Comparison of ENCODE assay signal across 13 mouse cellular contexts in the genomic region with DNA sequence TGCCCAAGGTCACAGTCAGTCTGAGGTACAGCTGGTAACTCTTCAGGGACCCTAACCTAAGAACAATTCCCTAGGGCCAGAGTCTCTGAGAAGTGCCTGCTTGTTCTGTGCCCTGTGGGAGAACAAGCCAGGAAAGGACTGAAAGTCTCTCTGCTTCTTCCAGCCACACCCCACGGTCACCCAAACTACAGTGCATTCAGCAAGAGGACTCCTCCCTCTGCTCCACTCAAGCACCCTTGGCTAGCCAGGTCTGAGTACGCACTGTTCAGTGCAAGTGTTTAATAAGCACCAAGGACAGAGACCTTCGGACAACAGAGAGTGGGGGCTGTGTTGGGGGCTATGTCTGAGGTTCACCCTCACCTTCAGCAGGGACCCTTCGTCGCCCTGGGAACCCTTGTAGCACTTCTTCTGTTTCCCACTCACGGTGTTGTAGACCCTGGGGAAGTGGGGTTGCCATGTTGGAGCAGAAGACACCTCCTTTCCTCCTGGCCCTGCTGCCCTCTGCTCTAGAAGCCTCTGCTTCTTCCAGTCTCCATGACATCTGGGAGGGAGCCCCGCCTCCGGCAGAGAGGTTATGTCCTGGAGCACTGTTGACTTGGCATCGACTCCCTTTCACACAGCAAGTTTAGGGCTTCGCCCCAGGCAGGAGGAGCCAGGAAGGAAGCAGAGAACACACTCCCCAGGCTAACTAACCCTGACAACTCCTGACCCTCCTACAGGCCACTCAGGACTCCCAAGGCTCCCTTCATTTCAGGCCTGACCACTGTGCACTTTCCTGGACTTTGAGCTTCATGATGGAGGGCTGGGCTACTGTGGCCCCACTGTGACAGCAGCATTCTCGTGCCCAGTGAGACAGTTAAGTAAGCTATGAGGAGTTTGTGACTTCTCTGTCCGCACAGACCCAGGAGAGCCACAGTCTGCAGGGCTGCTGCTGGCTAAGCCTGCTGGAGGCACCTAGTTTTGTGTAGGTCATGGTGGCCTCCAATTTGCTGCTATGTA. TPM values are rescaled to one million over a fixed set of nuclear protein-coding genes. Genes with fewer than 3 reads are reported as not detected.
DNase-seq lines count a peak whose midpoint lies in the region; ATAC-seq lines count a peak whose summit lies in the region.
"Had no signal": no experiment of that assay in that cellular context is flagged by ENCODE, and none has a peak within 500 bp of the region (broad histone marks: within the 10 kb centered on the region; RNA-seq: fewer than 3 reads in every experiment).

No protein-coding gene starts in this region.

- intact Hi-C loops in heart, postnatal 25 days (cut with DNase I) = no loop called here

- WGBS in intestine, embryonic 16.5 days = 72% methylated on average over 12 of the region's 12 CpGs

- no peaks in the 10 kb centered on the region for H3K27me3 ChIP-seq in intestine, embryonic 16.5 days (replicated peaks; ENCODE audit: control insufficient read depth, insufficient read depth, low read length)
- H3K27me3 ChIP-seq: heart, embryonic 13.5 days; liver, embryonic 12.5 days had no signal

- no peaks in the 10 kb centered on the region for H3K36me3 ChIP-seq in intestine, embryonic 16.5 days (ENCODE audit: control insufficient read depth, insufficient read depth, low read length)

- no peaks in the 10 kb centered on the region; the same call in 1 of the 2 replicates for H3K4me1 ChIP-seq in intestine, embryonic 16.5 days (ENCODE audit: control insufficient read depth, insufficient read depth, low read length)
- H3K4me1 ChIP-seq: heart, embryonic 13.5 days; liver, embryonic 12.5 days had no signal

- 0 out of 2 replicates have a peak overlapping the region, but pooled peaks have one; percentile 10 for H3K9ac ChIP-seq in intestine, embryonic 16.5 days (ENCODE audit: low read depth, low read length)
- H3K9ac ChIP-seq: heart, embryonic 13.5 days; liver, embryonic 12.5 days had no signal

- no peak overlapping the region for H3K27ac ChIP-seq in intestine, embryonic 16.5 days (ENCODE audit: low read length)
- H3K27ac ChIP-seq: heart, embryonic 13.5 days; liver, embryonic 12.5 days had no signal

- DNase-seq in heart, adult 18-20 months = peak; percentile 15 to 54
- no peak for DNase-seq in heart, postnatal 25 days (ENCODE audit: low spot score)
- peak; percentile 59 for DNase-seq in ZHBTc4 (ENCODE audit: low read depth, low spot score)
- DNase-seq in lung, postnatal 25 days (ENCODE audit: low spot score) = peak; percentile 69
- no peak for DNase-seq in retina, embryonic 14.5 days (ENCODE audit: low spot score)
- DNase-seq in left cerebral cortex, adult 8-10 months (ENCODE audit: low spot score in 2 of 2) = no peak
- DNase-seq: cerebellum, adult 8-10 months; spleen, adult 18-20 months had no signal

- H3K4me2 ChIP-seq in intestine, embryonic 16.5 days (ENCODE audit: low read depth, low read length) = no peak overlapping the region
- H3K4me2 ChIP-seq: heart, embryonic 13.5 days; liver, embryonic 12.5 days had no signal

- ATAC-seq in intestine, embryonic 16.5 days = peak; percentile 71
- ATAC-seq in megakaryocyte, adult 5-6 weeks (ENCODE audit: poor library complexity, severe bottlenecking) = no peak
- ATAC-seq: liver, embryonic 12.5 days had no signal

- H3K4me3 ChIP-seq in intestine, embryonic 16.5 days (ENCODE audit: low read length) = no peak overlapping the region
- H3K4me3 ChIP-seq: heart, embryonic 13.5 days; liver, embryonic 12.5 days had no signal

- no peaks in the 10 kb centered on the region for H3K9me3 ChIP-seq in intestine, embryonic 16.5 days (ENCODE audit: control insufficient read depth, low read length)
- H3K9me3 ChIP-seq: heart, embryonic 13.5 days; liver, embryonic 12.5 days had no signal

RNA-seq across cellular contexts. Expression of gene Ovol3, which starts 16.7 kb away (rescaled TPM):
- total RNA-seq in heart, adult 18-20 months (2021) = not detected
- total RNA-seq in heart, postnatal 25 days (2021) = not detected
- not detected in 2 replicates for polyA plus RNA-seq in intestine, embryonic 16.5 days (2015; fragmentation: Nextera tagmentation; extraction: Ambion mirVana)
- total RNA-seq in megakaryocyte, adult 5-6 weeks (2015) = 0.55 TPM in 1 of 2 replicates, not detected in the other
- not detected in 2 replicates for total RNA-seq in megakaryocyte, adult 5-6 weeks (2017)
- not detected for total RNA-seq in left cerebral cortex, adult 8-10 months (2022)
- total RNA-seq: layer of hippocampus, adult 18-20 months had no signal
- polyA plus RNA-seq: heart, embryonic 13.5 days; liver, embryonic 12.5 days had no signal

RNA-seq across cellular contexts. Expression of gene Tbcb, which starts 20.2 kb away (rescaled TPM):
- total RNA-seq in heart, adult 18-20 months (2021) = 10 to 100 TPM; 57.8 to 68.2 TPM
- total RNA-seq in heart, postnatal 25 days (2021) = 10 to 100 TPM; 54.1 to 56.7 TPM
- 139 and 142 TPM in 2 replicates for polyA plus RNA-seq in intestine, embryonic 16.5 days (2015; fragmentation: Nextera tagmentation; extraction: Ambion mirVana)
- total RNA-seq in megakaryocyte, adult 5-6 weeks (2015) = 84.2 and 92.7 TPM in 2 replicates
- 30.2 and 48.2 TPM in 2 replicates for total RNA-seq in megakaryocyte, adult 5-6 weeks (2017)
- total RNA-seq in left cerebral cortex, adult 8-10 months (2022) = 100 to 1,000 TPM; 119 to 124 (median 122) TPM

RNA-seq across cellular contexts. Expression of gene Polr2i, which starts 20.5 kb away (rescaled TPM):
- 10 to 100 TPM; 51.1 to 53.7 TPM for total RNA-seq in heart, adult 18-20 months (2021)
- total RNA-seq in heart, postnatal 25 days (2021) = 10 to 100 TPM; 54.6 to 56.6 TPM
- 99.2 and 103 TPM in 2 replicates for polyA plus RNA-seq in intestine, embryonic 16.5 days (2015; fragmentation: Nextera tagmentation; extraction: Ambion mirVana)
- 46.4 and 51.0 TPM in 2 replicates for total RNA-seq in megakaryocyte, adult 5-6 weeks (2015)
- total RNA-seq in megakaryocyte, adult 5-6 weeks (2017) = 31.5 and 39.1 TPM in 2 replicates
- total RNA-seq in left cerebral cortex, adult 8-10 months (2022) = 10 to 100 TPM; 56.6 to 66.4 (median 60.7) TPM

RNA-seq across cellular contexts. Expression of gene Thap8, which starts 27.6 kb away (rescaled TPM):
- total RNA-seq in heart, adult 18-20 months (2021) = not detected
- total RNA-seq in heart, postnatal 25 days (2021) = not detected
- 0.22 and 0.37 TPM in 2 replicates for polyA plus RNA-seq in intestine, embryonic 16.5 days (2015; fragmentation: Nextera tagmentation; extraction: Ambion mirVana)
- 0.36 and 0.51 TPM in 2 replicates for total RNA-seq in megakaryocyte, adult 5-6 weeks (2015)
- total RNA-seq in megakaryocyte, adult 5-6 weeks (2017) = 0.84 and 1.1 TPM in 2 replicates
- total RNA-seq in left cerebral cortex, adult 8-10 months (2022) = under 1 TPM; 0.36 to 0.50 (median 0.38) TPM
- polyA plus RNA-seq: liver, embryonic 12.5 days had no signal

RNA-seq across cellular contexts. Expression of gene Wdr62, which starts 28.0 kb away (rescaled TPM):
- total RNA-seq in heart, adult 18-20 months (2021) = under 1 TPM; 0.57 to 0.80 TPM
- total RNA-seq in heart, postnatal 25 days (2021) = 1 to 10 TPM; 1.1 to 1.8 TPM
- 5.7 and 7.3 TPM in 2 replicates for polyA plus RNA-seq in intestine, embryonic 16.5 days (2015; fragmentation: Nextera tagmentation; extraction: Ambion mirVana)
- total RNA-seq in megakaryocyte, adult 5-6 weeks (2015) = 13.3 and 19.5 TPM in 2 replicates
- 6.8 and 10.5 TPM in 2 replicates for total RNA-seq in megakaryocyte, adult 5-6 weeks (2017)
- total RNA-seq in left cerebral cortex, adult 8-10 months (2022) = 1 to 10 TPM; 1.4 to 2.9 (median 1.8) TPM

Comparison
In these comparisons a context has a peak if more than half of its experiments do, and no peak if none do; other contexts are left out.
1. DNase-seq: peak in heart, adult 18-20 months (2 of 2), ZHBTc4 (single experiment) and lung, postnatal 25 days (single experiment); none in heart, postnatal 25 days (single experiment), retina, embryonic 14.5 days (single experiment) and left cerebral cortex, adult 8-10 months (0 of 2).